Mouse (Mus musculus): ENCODE measurements around the gene Zmiz1. TPM values are rescaled to one million over a fixed set of nuclear protein-coding genes. Genes with fewer than 3 reads are reported as not detected.

The Zmiz1 gene
- total and polyA plus RNA-seq, 3 experiments = 3.7 to 45.8 (median 11.1) TPM

DNA sequence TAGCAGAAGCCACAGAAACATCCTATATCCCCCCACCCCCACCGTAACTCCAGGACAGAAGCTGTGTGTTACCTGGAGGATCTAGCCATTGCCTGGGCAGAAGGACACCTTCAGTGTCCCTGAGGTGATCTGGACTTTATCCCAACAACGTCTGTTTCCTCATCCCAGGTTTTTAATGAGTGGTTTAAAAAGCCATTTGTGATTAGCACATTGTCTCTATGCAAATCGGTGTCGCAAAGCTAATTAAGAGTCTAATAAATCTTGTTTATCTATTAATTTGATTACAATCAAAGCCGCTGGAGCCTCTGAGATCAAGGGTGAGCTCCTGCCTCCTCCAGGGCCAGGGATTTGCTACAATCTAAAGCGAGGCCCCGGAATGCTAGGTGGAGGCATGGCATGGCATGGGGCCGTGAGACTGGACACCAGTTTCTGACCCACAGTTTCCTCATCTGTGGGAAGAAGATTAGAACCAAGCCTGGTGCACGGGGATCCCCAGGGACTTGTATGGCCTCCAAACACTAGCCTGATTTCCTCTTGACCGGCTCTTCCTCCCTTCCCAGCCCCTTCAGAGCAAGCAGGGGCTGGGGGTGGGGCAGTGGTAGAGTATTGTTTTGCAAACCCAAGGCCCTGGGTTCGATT lies 180.3 kb downstream of the Zmiz1 start:
- Histone ChIP-seq H3K36me3 (replicated peaks in 1 of 2; ENCODE audit: control insufficient read depth in 1 of 2, insufficient read depth in 1 of 2, low read length in 1 of 2) (peaks cover 37 to 83% of the 10 kb centered on the region in 2 experiments), H3K9me3 (replicated peaks; ENCODE audit: low read length) (no peaks in the 10 kb centered on the region), H3K27me3 (replicated peaks) (no peaks in the 10 kb centered on the region), H3K9ac (ENCODE audit: insufficient read depth, low read depth) (no peak overlapping the region), H3K4me1 (ENCODE audit: control insufficient read depth in 1 of 2, insufficient read depth in 2 of 2) (peaks cover 45 to 90% of the 10 kb centered on the region in 2 experiments), H3K27ac (ENCODE audit: insufficient read depth, low read depth) (no peak overlapping the region), H3K4me2 (ENCODE audit: insufficient read depth, low read depth, poor library complexity, severe bottlenecking) (0 out of 2 replicates have a peak overlapping the region, but pooled peaks have one; percentile 16), H3K79me2 (replicated peaks; ENCODE audit: control insufficient read depth, extremely low read depth, insufficient read depth, poor library complexity, severe bottlenecking) (no peaks in the 10 kb centered on the region; the same call in 1 of the 2 replicates), H3K4me3 (replicated peaks in 1 of 3; ENCODE audit: low read depth in 2 of 3, low read length in 2 of 3, poor library complexity in 1 of 3) (no peak overlapping the region)
- TF ChIP-seq USF2 (conservative IDR thresholded peaks at IDR 0.05; ENCODE audit: low read depth, low read length) (no peak), MEF2A (IDR thresholded peaks at IDR 0.05; ENCODE audit: borderline replicate concordance, low read depth, low read length) (no peak), MAFK (IDR thresholded peaks at IDR 0.05; ENCODE audit: insufficient replicate concordance, low read length) (no peak), ZNF384 (IDR thresholded peaks at IDR 0.05; ENCODE audit: low read depth, low read length) (no peak), ZKSCAN1 (IDR thresholded peaks at IDR 0.05; ENCODE audit: borderline replicate concordance, low read depth, low read length) (no peak), BHLHE40 (IDR thresholded peaks at IDR 0.05; ENCODE audit: low read depth, low read length) (0 out of 2 replicates have a peak, but pooled peaks have one; percentile 9), ZC3H11A (IDR thresholded peaks at IDR 0.05; ENCODE audit: low read depth, low read length) (no peak), POLR2A (IDR thresholded peaks at IDR 0.05; ENCODE audit: low read depth, low read length) (no peak)
- dilution Hi-C loops (cut with MboI; ENCODE audit: extremely low pct_ligation_motif_present, extremely low pct_unique_long_range_greater_than_20kb, low sequenced_read_pairs) (no loop called here), in situ Hi-C loops (cut with MboI; ENCODE audit: low pct_ligation_motif_present, low pct_unique_long_range_greater_than_20kb, low sequenced_read_pairs) (no loop called here)
- no peak for DNase-seq (ENCODE audit: extremely low read depth)

DNA sequence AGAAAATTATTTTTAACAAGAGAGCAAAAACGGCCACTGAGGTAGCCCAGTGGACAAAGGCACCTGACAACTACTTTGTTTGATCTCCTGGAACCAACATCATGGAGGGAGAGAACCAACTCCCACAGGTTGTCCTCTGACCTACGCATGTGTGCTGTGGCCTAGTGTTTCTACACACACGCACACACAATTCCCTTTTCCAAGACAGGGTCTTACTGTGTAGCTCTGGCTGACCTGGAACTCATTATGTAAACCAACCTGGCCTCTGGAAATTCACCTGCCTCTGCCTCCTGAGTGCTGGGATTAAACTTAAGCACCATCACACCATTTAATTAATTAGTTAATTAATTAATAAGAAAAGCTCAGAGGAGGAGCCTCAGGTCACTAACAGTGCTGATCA lies 181.0 kb downstream of the Zmiz1 start:
- Histone ChIP-seq H3K4me2 (ENCODE audit: insufficient read depth, low read depth, poor library complexity, severe bottlenecking) (0 out of 2 replicates have a peak overlapping the region, but pooled peaks have one; percentile 37), H3K4me1 (ENCODE audit: control insufficient read depth in 1 of 2, insufficient read depth in 2 of 2) (peaks cover 43 to 83% of the 10 kb centered on the region in 2 experiments), H3K27ac (ENCODE audit: insufficient read depth, low read depth) (peak overlapping the region; percentile 58; the same call in 1 of the 2 replicates), H3K27me3 (replicated peaks) (no peaks in the 10 kb centered on the region), H3K79me2 (replicated peaks; ENCODE audit: control insufficient read depth, extremely low read depth, insufficient read depth, poor library complexity, severe bottlenecking) (no peaks in the 10 kb centered on the region; the same call in 1 of the 2 replicates), H3K36me3 (replicated peaks in 1 of 2; ENCODE audit: control insufficient read depth in 1 of 2, insufficient read depth in 1 of 2, low read length in 1 of 2) (peaks cover 44 to 88% of the 10 kb centered on the region in 2 experiments), H3K9me3 (replicated peaks; ENCODE audit: low read length) (no peaks in the 10 kb centered on the region), H3K9ac (ENCODE audit: insufficient read depth, low read depth) (no peak overlapping the region), H3K4me3 (replicated peaks in 1 of 3; ENCODE audit: low read depth in 2 of 3, low read length in 2 of 3, poor library complexity in 1 of 3) (no peak overlapping the region)
- dilution Hi-C loops (cut with MboI; ENCODE audit: extremely low pct_ligation_motif_present, extremely low pct_unique_long_range_greater_than_20kb, low sequenced_read_pairs) (no loop called here), in situ Hi-C loops (cut with MboI; ENCODE audit: low pct_ligation_motif_present, low pct_unique_long_range_greater_than_20kb, low sequenced_read_pairs) (no loop called here)
- no peak for DNase-seq (ENCODE audit: extremely low read depth)
- TF ChIP-seq BHLHE40 (IDR thresholded peaks at IDR 0.05; ENCODE audit: low read depth, low read length) = no peak
- no peak for TF ChIP-seq EP300 (IDR thresholded peaks at IDR 0.05; ENCODE audit: low read length)
- no peak for TF ChIP-seq POLR2A (IDR thresholded peaks at IDR 0.05; ENCODE audit: low read depth, low read length)
- TF ChIP-seq MEF2A (IDR thresholded peaks at IDR 0.05; ENCODE audit: borderline replicate concordance, low read depth, low read length) = no peak
- no peak for TF ChIP-seq E2F4 (IDR thresholded peaks at IDR 0.05; ENCODE audit: insufficient replicate concordance, low read depth, low read length)
- TF ChIP-seq PAX5 (IDR thresholded peaks at IDR 0.05; ENCODE audit: low read length) = no peak
- TF ChIP-seq ZNF384 (IDR thresholded peaks at IDR 0.05; ENCODE audit: low read depth, low read length) = no peak
- no peak for TF ChIP-seq TCF12 (IDR thresholded peaks at IDR 0.05; ENCODE audit: low read depth, low read length)
- no peak for TF ChIP-seq HCFC1 (IDR thresholded peaks at IDR 0.05; ENCODE audit: low read depth, low read length)
- TF ChIP-seq MAZ (IDR thresholded peaks at IDR 0.05; ENCODE audit: low read depth, low read length) = no peak
- no peak for TF ChIP-seq ELF1 (IDR thresholded peaks at IDR 0.05; ENCODE audit: low read depth, low read length)

All from CH12.LX (cell line).